ENCODE assay signal across 11 mouse cellular contexts in the genomic region with DNA sequence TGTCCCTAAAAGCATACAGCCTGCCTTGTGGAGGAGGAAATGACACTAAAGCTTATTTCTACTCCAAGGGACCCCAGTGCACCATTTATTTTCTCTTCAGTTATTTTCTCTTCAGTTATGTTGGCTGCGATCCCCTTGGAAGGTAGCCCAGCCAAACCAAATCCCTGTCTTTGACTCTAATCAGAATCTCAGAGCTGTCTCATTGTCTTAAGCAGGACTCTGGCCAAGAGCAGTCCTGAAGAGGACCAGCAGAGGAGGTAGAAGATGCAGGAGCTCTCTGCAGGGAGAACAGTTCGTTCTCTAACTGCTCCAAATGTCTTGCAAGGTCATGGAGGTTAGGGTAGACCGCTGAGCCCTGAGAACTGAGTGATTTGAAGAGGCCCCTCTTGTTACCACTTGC.
A peak's percentile ranks its signal among the peaks of the same experiment; 100 is the strongest.
DNase-seq lines count a peak whose midpoint lies in the region; ATAC-seq and TF ChIP-seq lines count a peak whose summit lies in the region.
"Had no signal": no experiment of that assay in that cellular context is flagged by ENCODE, and none has a peak within 500 bp of the region (broad histone marks: within the 10 kb centered on the region; RNA-seq: fewer than 3 reads in every experiment).

No protein-coding gene starts in this region.

- H3K36me3 ChIP-seq in hindbrain, embryonic 16.5 days (ENCODE audit: control insufficient read depth, insufficient read depth, low read length), result no peaks in the 10 kb centered on the region
- H3K36me3 ChIP-seq in hindbrain, embryonic 13.5 days, result no peaks in the 10 kb centered on the region
- no peaks in the 10 kb centered on the region for H3K36me3 ChIP-seq in lung, postnatal 0 days (ENCODE audit: insufficient read depth, low read length)

- peaks cover 2% of the 10 kb centered on the region for H3K4me1 ChIP-seq in hindbrain, embryonic 16.5 days (ENCODE audit: control insufficient read depth, insufficient read depth, low read depth, low read length)
- H3K4me1 ChIP-seq in hindbrain, embryonic 13.5 days (replicated peaks), result peaks cover 4% of the 10 kb centered on the region; the same call in 1 of the 2 replicates
- no peaks in the 10 kb centered on the region for H3K4me1 ChIP-seq in lung, postnatal 0 days (ENCODE audit: insufficient read depth, low read depth, low read length)

- H3K27me3 ChIP-seq in hindbrain, embryonic 16.5 days (replicated peaks; ENCODE audit: control insufficient read depth, insufficient read depth, low read length), result peaks cover 2% of the 10 kb centered on the region; the same call in 1 of the 2 replicates
- H3K27me3 ChIP-seq in hindbrain, embryonic 13.5 days, result no peaks in the 10 kb centered on the region
- no peaks in the 10 kb centered on the region for H3K27me3 ChIP-seq in lung, postnatal 0 days (replicated peaks; ENCODE audit: insufficient read depth, low read length)

- H3K9ac ChIP-seq in hindbrain, embryonic 16.5 days (ENCODE audit: low read depth, low read length), result no peak overlapping the region
- H3K9ac ChIP-seq in hindbrain, embryonic 13.5 days, result no peak overlapping the region
- no peak overlapping the region for H3K9ac ChIP-seq in lung, postnatal 0 days (replicated peaks; ENCODE audit: low read depth)

- 61% methylated on average over 3 of the region's 3 CpGs for WGBS in hindbrain, embryonic 16.5 days
- 67% methylated on average over 3 of the region's 3 CpGs for WGBS in hindbrain, embryonic 13.5 days
- WGBS in lung, postnatal 0 days, result 52% methylated on average over 3 of the region's 3 CpGs

- ATAC-seq in hindbrain, embryonic 16.5 days, result peak; percentile 52; the same call in 1 of the 2 replicates
- no peak for ATAC-seq in hindbrain, embryonic 13.5 days (ENCODE audit: low FRiP score)
- ATAC-seq in lung, postnatal 0 days, result no peak
- ATAC-seq: activated CD4-positive, CD25-positive, alpha-beta regulatory T cell, adult 4 months had no signal

- no peaks in the 10 kb centered on the region for H3K9me3 ChIP-seq in hindbrain, embryonic 16.5 days (ENCODE audit: control insufficient read depth, low read length)
- no peaks in the 10 kb centered on the region for H3K9me3 ChIP-seq in hindbrain, embryonic 13.5 days
- H3K9me3 ChIP-seq in lung, postnatal 0 days (ENCODE audit: low read length), result no peaks in the 10 kb centered on the region

- H3K4me3 ChIP-seq in hindbrain, embryonic 16.5 days (ENCODE audit: low read length), result no peak overlapping the region
- H3K4me3 ChIP-seq in hindbrain, embryonic 13.5 days, result no peak overlapping the region
- H3K4me3 ChIP-seq in lung, postnatal 0 days (ENCODE audit: low read depth, low read length), result no peak overlapping the region

- H3K27ac ChIP-seq in hindbrain, embryonic 16.5 days (ENCODE audit: low read depth, low read length), result no peak overlapping the region
- no peak overlapping the region for H3K27ac ChIP-seq in hindbrain, embryonic 13.5 days
- H3K27ac ChIP-seq in lung, postnatal 0 days (ENCODE audit: low read length), result no peak overlapping the region
- H3K27ac ChIP-seq: macrophage had no signal

- no peak overlapping the region for H3K4me2 ChIP-seq in hindbrain, embryonic 16.5 days (ENCODE audit: low read length)
- no peak overlapping the region for H3K4me2 ChIP-seq in hindbrain, embryonic 13.5 days
- H3K4me2 ChIP-seq in lung, postnatal 0 days (replicated peaks; ENCODE audit: low read depth, low read length), result no peak overlapping the region

- DNase-seq in cerebellum, postnatal 10 days, result peak; percentile 67 to 76
- DNase-seq in cerebellum, adult 9-10 months, result no peak
- peak; percentile 9 for DNase-seq in lung, postnatal 0 days (ENCODE audit: low spot score)
- DNase-seq in lung, postnatal 25 days (ENCODE audit: low spot score), result no peak
- peak; percentile 29 for DNase-seq in lung, postnatal 10 days
- DNase-seq in spleen, adult 12 weeks (ENCODE audit: low spot score), result no peak
- DNase-seq: retina, postnatal 1 day had no signal

- no peak for TF ChIP-seq EP300 in lung, postnatal 0 days (IDR thresholded peaks at IDR 0.05)

- TF ChIP-seq CTCF in lung, postnatal 0 days (IDR thresholded peaks at IDR 0.05), result no peak

Comparison
In these comparisons a context has a peak if more than half of its experiments do, and no peak if none do; other contexts are left out.
1. DNase-seq: peak in cerebellum, postnatal 10 days (2 of 2), lung, postnatal 0 days (single experiment) and lung, postnatal 10 days (single experiment); none in cerebellum, adult 9-10 months (single experiment), lung, postnatal 25 days (single experiment) and spleen, adult 12 weeks (single experiment).